Mouse (Mus musculus) intestine, embryonic 16.5 days (tissue): ENCODE data around the gene Dnah10. TPM values are rescaled to one million over a fixed set of nuclear protein-coding genes. Genes with fewer than 3 reads are reported as not detected.

Experiments
- ATAC-seq: fragments of 200-750 bp; cut with Nextera tagmentation; 2 replicates; pipeline ENCODE4 v1.8.0; 2017; ENCODE audit warnings: moderate TSS enrichment, moderate library complexity
- H3K27ac ChIP-seq: fragments of 300-500 bp; sonication (generic); 2 replicates; pipeline ENCODE4 v1.5.1; 2014; ENCODE audit warnings: mild to moderate bottlenecking, low read length
- H3K27me3 ChIP-seq: fragments of 300-500 bp; sonication (generic); replicated peaks from 2 replicates; pipeline ENCODE4 v1.6.1; 2014; ENCODE audit warnings: low read length, control low read depth, mixed read lengths; ENCODE audit not compliant: control insufficient read depth, insufficient read depth
- H3K36me3 ChIP-seq: fragments of 300-500 bp; sonication (generic); 2 replicates; pipeline ENCODE4 v1.6.1; 2014; ENCODE audit warnings: low read length, control low read depth; ENCODE audit not compliant: control insufficient read depth, insufficient read depth
- H3K4me1 ChIP-seq: fragments of 300-500 bp; sonication (generic); 2 replicates; pipeline ENCODE4 v1.6.1; 2014; ENCODE audit warnings: low read length, control low read depth, mixed read lengths; ENCODE audit not compliant: control insufficient read depth, insufficient read depth
- H3K4me2 ChIP-seq: fragments of 300-500 bp; sonication (generic); 2 replicates; pipeline ENCODE4 v1.6.1; 2014; ENCODE audit warnings: low read depth, low read length, control low read depth
- H3K4me3 ChIP-seq: fragments of 300-500 bp; sonication (generic); 2 replicates; pipeline ENCODE4 v1.5.1; 2014; ENCODE audit warnings: mild to moderate bottlenecking, low read length
- H3K9ac ChIP-seq: fragments of 300-500 bp; sonication (generic); 2 replicates; pipeline ENCODE4 v1.6.1; 2014; ENCODE audit warnings: low read depth, low read length
- H3K9me3 ChIP-seq: fragments of 300-500 bp; sonication (generic); 2 replicates; pipeline ENCODE4 v1.6.1; 2016; ENCODE audit warnings: low read length, control low read depth; ENCODE audit not compliant: control insufficient read depth
- WGBS: fragments of 180-500 bp; shearing (Covaris S2); extraction: QIAGEN DNeasy Blood & Tissue Kit; methylation state at CpG from one replicate; pipeline ENCODE4 v1.1.7; 2014; 5-methylcytosine and 5-hydroxymethylcytosine counted together
- polyA plus RNA-seq: library from polyadenylated mRNA; unstranded; fragments of >200 nt; fragmentation: Nextera tagmentation; extraction: Ambion mirVana; gene quantifications from 2 replicates; pipeline ENCODE4 v1.2.1, GENCODE M21; 2015

Dnah10 gene
- polyA plus RNA-seq, 1 experiment from 2014 or later, result 0.04 TPM

DNA sequence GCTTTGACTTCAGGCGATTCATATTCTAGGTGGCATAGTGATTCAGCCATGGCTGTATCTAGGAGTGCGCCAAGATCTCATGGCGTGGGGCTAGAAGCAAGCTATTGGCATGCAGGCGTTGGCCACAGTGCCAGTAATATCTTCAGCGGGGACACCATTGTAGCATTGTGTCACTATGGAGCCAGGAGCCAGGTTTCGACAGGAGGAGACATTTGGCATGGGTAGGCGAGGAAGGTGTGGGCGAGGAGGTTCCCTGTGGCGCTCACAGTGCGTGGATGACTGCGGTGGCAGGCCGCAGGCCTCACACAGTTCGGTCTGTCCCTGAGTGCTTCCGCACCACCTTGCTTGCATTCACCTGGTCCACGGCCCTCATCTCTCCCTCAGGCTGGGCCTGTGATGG is 110.3 kb downstream of the Dnah10 start:
- ATAC-seq, result no peak
- Histone ChIP-seq H3K36me3 (no peaks in the 10 kb centered on the region), H3K9ac (no peak overlapping the region), H3K27me3 (no peaks in the 10 kb centered on the region), H3K27ac (no peak overlapping the region), H3K4me3 (no peak overlapping the region), H3K9me3 (no peaks in the 10 kb centered on the region), H3K4me1 (no peaks in the 10 kb centered on the region), H3K4me2 (no peak overlapping the region)
- WGBS, result 92% methylated on average over 15 of the region's 15 CpGs

GRCm38 (mm10) chr5:124836075-124836474 is 111.2 kb downstream of the Dnah10 start:
- Histone ChIP-seq H3K9ac (no peak overlapping the region), H3K4me3 (no peak overlapping the region), H3K27ac (no peak overlapping the region), H3K9me3 (no peaks in the 10 kb centered on the region), H3K4me1 (no peaks in the 10 kb centered on the region), H3K4me2 (no peak overlapping the region), H3K36me3 (no peaks in the 10 kb centered on the region), H3K27me3 (no peaks in the 10 kb centered on the region)
- 88% methylated on average over 10 of the region's 10 CpGs for WGBS
- no peak for ATAC-seq

DNA sequence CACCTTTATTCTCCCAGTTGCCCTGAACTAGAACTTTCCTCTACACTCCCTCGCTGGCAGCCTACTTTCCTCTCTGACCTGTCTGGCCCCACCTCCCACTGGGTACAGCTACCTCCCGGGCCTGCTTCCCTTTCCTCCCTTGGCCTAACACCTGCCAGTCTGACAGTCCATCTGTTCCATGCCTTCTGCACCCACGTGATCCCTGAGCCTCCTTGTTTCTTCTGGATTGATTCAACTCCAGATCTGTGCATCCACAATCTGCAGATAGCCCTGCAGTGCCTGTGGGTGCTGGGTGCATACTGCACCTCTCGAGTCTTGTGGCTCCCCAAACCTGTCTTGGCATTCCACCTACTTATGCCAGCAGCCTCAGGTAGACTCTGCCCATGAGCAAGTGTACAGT is 111.7 kb downstream of the Dnah10 start:
- no peak overlapping the region for H3K4me3 ChIP-seq
- no peak overlapping the region for H3K4me2 ChIP-seq
- H3K9me3 ChIP-seq, result no peaks in the 10 kb centered on the region
- H3K4me1 ChIP-seq, result no peaks in the 10 kb centered on the region
- ATAC-seq, result no peak
- 73% methylated on average over 4 of the region's 4 CpGs for WGBS
- no peak overlapping the region for H3K27ac ChIP-seq
- H3K36me3 ChIP-seq, result no peaks in the 10 kb centered on the region
- H3K27me3 ChIP-seq, result no peaks in the 10 kb centered on the region
- H3K9ac ChIP-seq, result no peak overlapping the region

GRCm38 (mm10) chr5:124840202-124840601 is 115.3 kb downstream of the Dnah10 start:
- Histone ChIP-seq H3K4me2 (no peak overlapping the region), H3K27me3 (no peaks in the 10 kb centered on the region), H3K4me3 (no peak overlapping the region), H3K27ac (no peak overlapping the region), H3K36me3 (no peaks in the 10 kb centered on the region), H3K9me3 (no peaks in the 10 kb centered on the region), H3K4me1 (no peaks in the 10 kb centered on the region), H3K9ac (no peak overlapping the region)
- 65% methylated on average over 7 of the region's 7 CpGs for WGBS
- no peak for ATAC-seq

- Histone ChIP-seq H3K27me3 (no peaks in the 10 kb centered on the region), H3K9ac (no peak overlapping the region), H3K4me2 (no peak overlapping the region), H3K9me3 (no peaks in the 10 kb centered on the region), H3K36me3 (no peaks in the 10 kb centered on the region), H3K4me1 (no peaks in the 10 kb centered on the region), H3K4me3 (no peak overlapping the region), H3K27ac (no peak overlapping the region)
- ATAC-seq, result no peak
- 82% methylated on average over 2 of the region's 2 CpGs for WGBS
Observed at GRCm38 (mm10) chr5:124840669-124841068, 115.8 kb downstream of the Dnah10 start.

- Histone ChIP-seq H3K9ac (no peak overlapping the region), H3K36me3 (no peaks in the 10 kb centered on the region), H3K27ac (no peak overlapping the region), H3K4me1 (no peaks in the 10 kb centered on the region), H3K4me3 (no peak overlapping the region), H3K4me2 (no peak overlapping the region), H3K9me3 (no peaks in the 10 kb centered on the region), H3K27me3 (no peaks in the 10 kb centered on the region)
- WGBS, result 81% methylated on average over 8 of the region's 8 CpGs
- ATAC-seq, result no peak
Observed at GRCm38 (mm10) chr5:124843386-124843785, 118.5 kb downstream of the Dnah10 start.

DNA sequence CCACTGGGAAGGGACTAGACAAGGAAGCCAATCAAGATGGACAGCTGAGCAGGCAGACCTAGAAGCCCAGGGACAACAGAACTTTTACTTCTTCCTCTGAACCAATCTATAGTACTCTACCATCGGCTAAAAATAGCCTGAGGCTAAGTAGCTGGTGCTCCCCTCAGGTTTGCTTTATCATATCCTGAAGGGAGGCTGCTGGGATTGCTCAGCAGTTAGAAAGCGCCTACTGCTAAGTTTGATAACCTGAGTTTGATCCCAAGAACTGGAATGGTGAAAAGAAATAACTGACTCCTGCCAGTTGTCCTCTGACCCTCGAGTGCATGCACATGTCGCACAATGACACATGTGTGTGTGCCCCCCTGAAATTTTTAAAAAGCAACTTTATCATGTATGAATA is 120.0 kb downstream of the Dnah10 start:
- H3K9me3 ChIP-seq, result no peaks in the 10 kb centered on the region
- H3K27me3 ChIP-seq, result no peaks in the 10 kb centered on the region
- no peak overlapping the region for H3K27ac ChIP-seq
- H3K4me1 ChIP-seq, result no peaks in the 10 kb centered on the region
- no peak overlapping the region for H3K4me2 ChIP-seq
- WGBS, result 64% methylated on average over 4 of the region's 4 CpGs
- H3K36me3 ChIP-seq, result no peaks in the 10 kb centered on the region
- no peak overlapping the region for H3K9ac ChIP-seq
- H3K4me3 ChIP-seq, result no peak overlapping the region
- ATAC-seq, result no peak

DNA sequence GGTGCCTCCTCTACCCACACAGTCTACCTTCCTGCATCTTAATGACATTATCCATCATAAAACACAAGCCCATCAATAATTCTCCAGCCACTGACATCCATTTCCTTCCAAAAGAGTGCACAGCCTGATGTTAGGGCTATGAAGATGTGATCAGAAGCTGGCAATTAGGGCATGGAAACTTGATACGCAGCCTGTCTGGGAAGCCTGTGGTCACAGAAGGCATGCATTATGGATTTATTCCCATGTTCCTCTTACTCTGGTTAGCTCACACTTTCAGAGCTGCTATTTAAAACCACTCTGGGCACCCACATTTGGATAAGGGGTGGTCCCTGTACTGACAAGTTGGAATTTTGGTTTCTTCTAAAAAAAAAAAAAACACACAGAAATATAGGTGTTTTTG is 122.1 kb downstream of the Dnah10 start:
- Histone ChIP-seq H3K4me2 (no peak overlapping the region), H3K4me3 (no peak overlapping the region), H3K9ac (no peak overlapping the region), H3K36me3 (no peaks in the 10 kb centered on the region), H3K27ac (no peak overlapping the region), H3K4me1 (no peaks in the 10 kb centered on the region), H3K9me3 (no peaks in the 10 kb centered on the region), H3K27me3 (no peaks in the 10 kb centered on the region)
- ATAC-seq, result no peak
- WGBS, result 83% methylated on average over 1 of the region's 1 CpGs

GRCm38 (mm10) chr5:124848994-124849393 is 124.1 kb downstream of the Dnah10 start:
- H3K9ac ChIP-seq, result no peak overlapping the region
- peaks cover 3% of the 10 kb centered on the region; the same call in 1 of the 2 replicates for H3K4me1 ChIP-seq
- H3K4me2 ChIP-seq, result no peak overlapping the region
- H3K27ac ChIP-seq, result no peak overlapping the region
- no peaks in the 10 kb centered on the region for H3K9me3 ChIP-seq
- H3K27me3 ChIP-seq, result no peaks in the 10 kb centered on the region
- 72% methylated on average over 3 of the region's 3 CpGs for WGBS
- ATAC-seq, result no peak
- H3K36me3 ChIP-seq, result no peaks in the 10 kb centered on the region
- H3K4me3 ChIP-seq, result no peak overlapping the region

- no peak overlapping the region for H3K4me3 ChIP-seq
- 57% methylated on average over 4 of the region's 4 CpGs for WGBS
- H3K9me3 ChIP-seq, result no peaks in the 10 kb centered on the region
- H3K4me2 ChIP-seq, result no peak overlapping the region
- H3K36me3 ChIP-seq, result no peaks in the 10 kb centered on the region
- peak; percentile 46; the same call in 1 of the 2 replicates for ATAC-seq
- no peaks in the 10 kb centered on the region for H3K27me3 ChIP-seq
- no peak overlapping the region for H3K9ac ChIP-seq
- H3K4me1 ChIP-seq, result peaks cover 3% of the 10 kb centered on the region; the same call in 1 of the 2 replicates
- no peak overlapping the region for H3K27ac ChIP-seq
Observed at GRCm38 (mm10) chr5:124851572-124851971, 126.7 kb downstream of the Dnah10 start.
